Mouse (Mus musculus) adrenal gland (tissue): Measurements from ENCODE around the gene Gfpt2.

Experiments used
- intact Hi-C: fragments of 180-260 bp; cut with DNase I; formaldehyde crosslinking; loops from one replicate; pipeline ENCODE4 v1.15.1; 2025
- microRNA-seq, 2 experiments: library from miRNA; unstranded; fragments of <30 nt; microRNA quantifications; one replicate each; pipeline ENCODE4; 2019

The Gfpt2 gene

DNA sequence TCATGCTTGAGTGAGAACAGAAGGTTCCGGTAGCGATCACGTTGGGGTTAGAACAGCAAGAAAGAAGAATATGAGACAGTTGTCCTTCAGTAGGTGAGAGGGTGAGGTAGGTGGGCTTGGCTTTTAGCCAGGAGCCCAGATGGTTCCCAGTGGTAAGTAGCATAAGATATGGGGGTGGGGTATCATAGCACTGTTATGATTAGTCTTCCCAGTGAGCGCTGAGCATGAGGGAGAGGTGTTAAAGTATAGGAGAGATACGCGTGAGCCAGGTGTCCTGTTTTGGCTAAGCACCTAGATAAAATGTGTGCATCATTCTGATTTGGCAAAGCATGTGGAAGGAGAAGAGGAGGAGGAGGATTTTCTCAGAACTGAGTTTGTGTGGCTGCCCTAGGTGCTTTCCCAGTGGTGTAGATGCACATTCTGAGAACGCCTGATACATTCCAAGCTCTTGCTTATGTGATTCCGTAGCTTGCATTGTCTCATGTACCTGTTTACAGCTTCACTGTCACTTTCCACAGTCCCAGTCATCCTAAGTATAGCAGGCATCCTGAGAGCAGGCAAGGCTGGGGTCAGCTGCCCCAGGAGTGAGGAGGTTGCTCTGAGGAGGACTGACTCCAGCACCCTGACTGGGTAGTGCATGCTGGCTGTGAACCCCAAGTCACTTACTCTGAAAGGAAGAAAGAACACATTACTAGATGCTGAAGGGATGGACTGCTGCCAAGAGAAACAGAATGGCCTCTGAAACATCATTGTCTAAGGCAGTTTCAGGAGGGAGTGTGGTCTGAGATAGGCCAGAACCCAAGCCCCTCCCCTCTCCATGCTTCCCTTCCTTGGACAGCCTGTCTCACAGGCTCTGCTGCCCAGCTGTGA, 83.2 kb downstream of the Gfpt2 start:
- intact Hi-C loops: no loop called here

DNA sequence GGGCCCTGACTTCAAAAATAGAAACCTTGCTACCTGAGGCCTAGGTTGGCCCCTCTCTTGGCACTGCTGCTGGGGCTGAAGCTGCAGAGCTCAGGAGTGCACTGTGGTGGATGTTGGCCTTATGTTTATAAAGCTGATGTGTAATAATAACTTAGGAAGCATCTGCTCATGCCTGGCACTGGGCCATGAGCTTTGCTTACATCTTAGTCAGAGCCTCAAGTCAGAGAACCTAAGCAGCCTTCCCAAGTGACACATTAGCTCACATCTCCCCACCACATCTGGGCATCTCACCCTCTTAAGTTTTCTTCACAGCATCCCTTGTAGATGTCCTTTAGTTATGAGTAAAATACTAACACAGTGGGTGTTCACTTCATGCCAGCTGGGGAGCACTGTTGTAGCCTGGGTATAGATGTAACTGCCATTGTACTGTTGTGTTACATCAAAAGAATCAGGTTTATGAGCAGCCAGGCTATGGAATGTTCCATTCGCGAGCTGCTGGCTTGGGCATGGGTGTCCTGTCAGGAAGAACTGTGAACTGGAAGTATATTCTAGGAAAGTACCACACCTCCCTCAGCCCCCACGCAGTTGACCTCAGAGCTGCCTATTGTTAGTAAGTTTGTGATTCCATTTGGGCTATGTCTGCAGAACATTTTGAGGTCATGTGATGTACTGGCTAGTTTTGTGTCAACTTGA, 86.1 kb downstream of the Gfpt2 start:
- intact Hi-C loops: no loop called here

DNA sequence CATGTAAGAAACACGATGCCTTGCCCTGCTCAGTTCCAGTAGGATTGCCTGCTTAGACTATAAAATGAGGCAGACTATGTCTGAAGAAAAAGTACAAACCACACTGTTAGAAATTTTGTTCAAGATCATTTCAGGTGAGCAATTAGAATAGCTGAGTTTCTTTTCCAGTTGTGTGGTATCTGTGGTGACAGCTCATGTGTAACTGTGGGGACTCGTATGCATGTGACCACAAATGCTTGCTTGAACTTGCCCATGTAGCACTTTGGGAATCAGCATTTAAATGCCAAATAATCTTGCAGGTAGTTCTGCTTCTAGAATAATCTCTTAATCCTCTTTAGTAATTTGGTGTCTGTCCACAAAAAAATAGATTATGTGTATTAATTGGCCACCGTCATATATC, 89.4 kb downstream of the Gfpt2 start:
- intact Hi-C loops: no loop called here

Small RNAs within 50 kb of the gene (microRNA-seq; reads per million reads assigned to microRNA genes)
- gene Gm23813: 0 reads per million in 2 experiments
